In the genomic region with DNA sequence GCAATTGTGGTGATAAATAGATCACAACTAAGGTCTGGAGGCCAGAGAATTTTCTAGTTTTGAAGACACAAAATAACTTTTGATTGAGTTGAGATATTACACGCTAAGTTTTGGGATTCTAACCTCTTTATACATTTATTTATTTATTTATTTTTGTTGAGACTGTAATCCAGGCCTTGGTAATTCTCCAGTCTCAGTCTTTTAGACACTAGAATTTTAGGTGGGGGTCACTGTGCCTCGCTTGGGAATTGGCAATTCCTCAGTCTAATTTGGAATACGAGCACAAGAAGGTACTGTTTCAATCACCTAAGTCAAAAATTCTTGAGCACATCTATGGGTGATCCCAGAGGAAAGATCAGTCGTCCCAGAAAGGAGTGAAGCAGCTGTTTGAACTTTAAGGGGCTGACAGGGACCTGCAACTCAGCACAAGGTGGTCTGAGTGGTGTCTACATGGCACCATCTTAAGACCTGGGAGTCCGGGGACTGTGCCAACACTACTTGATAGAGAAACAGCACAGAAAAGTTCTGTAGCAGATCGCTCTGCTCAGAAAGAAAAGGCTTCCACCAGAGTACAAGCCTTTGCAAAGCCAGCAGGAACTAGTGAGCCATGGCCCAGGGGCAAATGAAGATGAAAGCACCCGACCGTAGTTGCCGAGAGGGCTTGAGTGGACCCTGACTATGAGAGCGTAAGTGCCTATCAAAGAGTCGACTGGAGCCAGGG, we compare ENCODE assay signal across 8 mouse cellular contexts. TPM values are rescaled to one million over a fixed set of nuclear protein-coding genes. Genes with fewer than 3 reads are reported as not detected.
DNase-seq lines count a peak whose midpoint lies in the region; ATAC-seq and TF ChIP-seq lines count a peak whose summit lies in the region.

No protein-coding gene starts in this region.

- DNase-seq in adrenal gland, adult 2 months: peak; percentile 19
- DNase-seq in adrenal gland, adult (ENCODE audit: inconsistent age in 2 of 2, low spot score in 1 of 2): no peak
- peak; percentile 10 for DNase-seq in CH12.LX (ENCODE audit: extremely low read depth)
- no peak for DNase-seq in midbrain, embryonic 14.5 days
- DNase-seq in left cerebral cortex, postnatal 25 days (ENCODE audit: low spot score in 2 of 2): no peak

- peaks cover 10 to 30% of the 10 kb centered on the region in 2 experiments for H3K36me3 ChIP-seq in CH12.LX (replicated peaks in 1 of 2; ENCODE audit: control insufficient read depth in 1 of 2, insufficient read depth in 1 of 2, low read length in 1 of 2)
- peaks cover 18% of the 10 kb centered on the region for H3K36me3 ChIP-seq in heart, embryonic 14.5 days (ENCODE audit: control insufficient read depth, insufficient read depth, low read length)
- peaks cover 18% of the 10 kb centered on the region for H3K36me3 ChIP-seq in limb, embryonic 12.5 days
- H3K36me3 ChIP-seq in midbrain, embryonic 14.5 days (ENCODE audit: control insufficient read depth, insufficient read depth, low read length): peaks cover 17% of the 10 kb centered on the region

- peak overlapping the region; percentile 85 to 97 (median 92) for H3K4me3 ChIP-seq in CH12.LX (replicated peaks in 1 of 3; ENCODE audit: low read depth in 2 of 3, low read length in 2 of 3, poor library complexity in 1 of 3)
- H3K4me3 ChIP-seq in heart, embryonic 14.5 days (ENCODE audit: control insufficient read depth in 1 of 2, insufficient read depth in 1 of 2, low read depth in 1 of 2, low read length in 2 of 2): peak overlapping the region; percentile 59 to 70
- H3K4me3 ChIP-seq in limb, embryonic 12.5 days (replicated peaks): peak overlapping the region; percentile 80
- H3K4me3 ChIP-seq in midbrain, embryonic 14.5 days (replicated peaks; ENCODE audit: low read depth, low read length): peak overlapping the region; percentile 74

- H3K27ac ChIP-seq in CH12.LX (ENCODE audit: insufficient read depth, low read depth): no peak overlapping the region
- H3K27ac ChIP-seq in heart, embryonic 14.5 days (replicated peaks in 1 of 2; ENCODE audit: control insufficient read depth in 1 of 2, insufficient read depth in 1 of 2, low read depth in 2 of 2, low read length in 2 of 2): peak overlapping the region; percentile 14 to 58; a peak in 1 of 4 replicates
- H3K27ac ChIP-seq in limb, embryonic 12.5 days: no peak overlapping the region
- H3K27ac ChIP-seq in midbrain, embryonic 14.5 days (replicated peaks; ENCODE audit: low read depth, low read length): no peak overlapping the region

- TF ChIP-seq POLR2A in CH12.LX (IDR thresholded peaks at IDR 0.05; ENCODE audit: low read depth, low read length): no peak

- intact Hi-C loops in left cerebral cortex, postnatal 25 days (cut with DNase I): no loop called here

- H3K9ac ChIP-seq in CH12.LX (ENCODE audit: insufficient read depth, low read depth): peak overlapping the region; percentile 90
- H3K9ac ChIP-seq in heart, embryonic 14.5 days (ENCODE audit: low read length): peak overlapping the region; percentile 77
- H3K9ac ChIP-seq in limb, embryonic 12.5 days (replicated peaks): peak overlapping the region; percentile 73
- peak overlapping the region; percentile 72 for H3K9ac ChIP-seq in midbrain, embryonic 14.5 days (replicated peaks; ENCODE audit: low read length)

- WGBS in heart, embryonic 14.5 days: 37% methylated on average over 11 of the region's 11 CpGs
- WGBS in limb, embryonic 12.5 days: 38% methylated on average over 11 of the region's 11 CpGs
- 37% methylated on average over 11 of the region's 11 CpGs for WGBS in midbrain, embryonic 14.5 days

- H3K4me1 ChIP-seq in CH12.LX (ENCODE audit: control insufficient read depth in 1 of 2, insufficient read depth in 2 of 2): peaks cover 6 to 26% of the 10 kb centered on the region in 2 experiments; a peak in 2 of 4 replicates
- peaks cover 4 to 15% of the 10 kb centered on the region in 2 experiments for H3K4me1 ChIP-seq in heart, embryonic 14.5 days (ENCODE audit: control insufficient read depth in 2 of 2, insufficient read depth in 2 of 2, low read length in 2 of 2)
- H3K4me1 ChIP-seq in limb, embryonic 12.5 days (replicated peaks): peaks cover 13% of the 10 kb centered on the region
- peaks cover 11% of the 10 kb centered on the region for H3K4me1 ChIP-seq in midbrain, embryonic 14.5 days (ENCODE audit: control insufficient read depth, insufficient read depth, low read length)

- TF ChIP-seq RAD21 in CH12.LX (IDR thresholded peaks at IDR 0.05; ENCODE audit: low read depth, low read length): no peak

- no peaks in the 10 kb centered on the region for H3K27me3 ChIP-seq in CH12.LX (replicated peaks)
- no peaks in the 10 kb centered on the region for H3K27me3 ChIP-seq in heart, embryonic 14.5 days (ENCODE audit: control insufficient read depth, insufficient read depth, low read length)
- H3K27me3 ChIP-seq in limb, embryonic 12.5 days: no peaks in the 10 kb centered on the region
- H3K27me3 ChIP-seq in midbrain, embryonic 14.5 days (ENCODE audit: control insufficient read depth, insufficient read depth, low read length): no peaks in the 10 kb centered on the region

- in situ Hi-C loops in CH12.LX (cut with MboI; ENCODE audit: low pct_ligation_motif_present, low pct_unique_long_range_greater_than_20kb, low sequenced_read_pairs): no loop called here

- dilution Hi-C loops in CH12.LX (cut with MboI; ENCODE audit: extremely low pct_ligation_motif_present, extremely low pct_unique_long_range_greater_than_20kb, low sequenced_read_pairs): no loop called here

- no peaks in the 10 kb centered on the region for H3K9me3 ChIP-seq in CH12.LX (replicated peaks; ENCODE audit: low read length)
- no peaks in the 10 kb centered on the region for H3K9me3 ChIP-seq in heart, embryonic 14.5 days (ENCODE audit: control insufficient read depth, low read length)
- H3K9me3 ChIP-seq in limb, embryonic 12.5 days: no peaks in the 10 kb centered on the region
- H3K9me3 ChIP-seq in midbrain, embryonic 14.5 days (ENCODE audit: control insufficient read depth, low read length): no peaks in the 10 kb centered on the region

- ATAC-seq in common myeloid progenitor, adult 5-6 weeks (replicated peaks; ENCODE audit: low read depth, poor library complexity, severe bottlenecking): peak; percentile 33
- ATAC-seq in heart, embryonic 14.5 days (ENCODE audit: insufficient number of reproducible peaks, insufficient read depth, low FRiP score, low read depth): no peak
- ATAC-seq in limb, embryonic 12.5 days (ENCODE audit: insufficient number of reproducible peaks, insufficient read depth, low FRiP score, low TSS enrichment, low read depth): 0 out of 2 replicates have a peak, but pooled peaks have one; percentile 58
- ATAC-seq in midbrain, embryonic 14.5 days (ENCODE audit: low FRiP score, low TSS enrichment): peak; percentile 53

- H3K79me2 ChIP-seq in CH12.LX (replicated peaks; ENCODE audit: control insufficient read depth, extremely low read depth, insufficient read depth, poor library complexity, severe bottlenecking): peaks cover 25% of the 10 kb centered on the region

- TF ChIP-seq EP300 in CH12.LX (IDR thresholded peaks at IDR 0.05; ENCODE audit: low read length): no peak

- H3K4me2 ChIP-seq in CH12.LX (ENCODE audit: insufficient read depth, low read depth, poor library complexity, severe bottlenecking): peak overlapping the region; percentile 96
- H3K4me2 ChIP-seq in heart, embryonic 14.5 days (ENCODE audit: low read length): peak overlapping the region; percentile 75
- H3K4me2 ChIP-seq in limb, embryonic 12.5 days: peak overlapping the region; percentile 87
- peak overlapping the region; percentile 71 for H3K4me2 ChIP-seq in midbrain, embryonic 14.5 days (ENCODE audit: low read length)

- TF ChIP-seq CTCF in CH12.LX (conservative IDR thresholded peaks at IDR 0.05 in 1 of 2, IDR thresholded peaks at IDR 0.05 in 1 of 2; ENCODE audit: low read depth in 2 of 2, low read length in 2 of 2): no peak

TF ChIP-seq in CH12.LX, 34 proteins besides CTCF, POLR2A, EP300 and RAD21 (continues in another document):
- TF ChIP-seq PAX5 (IDR thresholded peaks at IDR 0.05; ENCODE audit: low read length) (no peak), TBP (conservative IDR thresholded peaks at IDR 0.05; ENCODE audit: low read depth, low read length) (no peak), SIN3A (IDR thresholded peaks at IDR 0.05; ENCODE audit: low read length) (no peak), MYC (IDR thresholded peaks at IDR 0.05; ENCODE audit: low read depth, low read length) (no peak), HCFC1 (IDR thresholded peaks at IDR 0.05; ENCODE audit: low read depth, low read length) (no peak), ETS1 (conservative IDR thresholded peaks at IDR 0.05; ENCODE audit: low read depth, low read length) (no peak), USF2 (conservative IDR thresholded peaks at IDR 0.05; ENCODE audit: low read depth, low read length) (no peak), MEF2A (IDR thresholded peaks at IDR 0.05; ENCODE audit: borderline replicate concordance, low read depth, low read length) (no peak), GABPA (IDR thresholded peaks at IDR 0.05; ENCODE audit: insufficient replicate concordance, low read depth, low read length) (no peak), CHD2 (IDR thresholded peaks at IDR 0.05; ENCODE audit: low read length) (no peak), ZC3H11A (IDR thresholded peaks at IDR 0.05; ENCODE audit: low read depth, low read length) (no peak)

RNA-seq across cellular contexts. Expression of gene Nol10, which starts 0.8 kb away (rescaled TPM):
- 10 to 100 TPM; 16.9 to 17.7 TPM for total RNA-seq in adrenal gland, adult 2 months (2021)
- polyA plus RNA-seq in adrenal gland, adult 2 months (2012; rRNA removed): 3.2 and 4.2 TPM in 2 replicates
- total RNA-seq in CH12.LX (2012; rRNA removed) (10.9 and 14.4 TPM in 2 replicates), CH12.LX (2014; rRNA removed) (12.3 and 14.5 TPM in 2 replicates)
- 64.9 and 65.8 TPM in 2 replicates for polyA plus RNA-seq in CH12.LX (2012; ENCODE audit: insufficient read length, low read depth)
- total RNA-seq in common myeloid progenitor, adult 5-6 weeks (2017): 20.1 and 23.1 TPM in 2 replicates
- 10.1 and 11.3 TPM in 2 replicates for polyA plus RNA-seq in heart, embryonic 14.5 days (2014; fragmentation: Nextera tagmentation; extraction: Ambion mirVana)
- 30.8 and 33.5 TPM in 2 replicates for polyA plus RNA-seq in limb, embryonic 12.5 days (2016; fragmentation: Nextera tagmentation; extraction: Ambion mirVana)
- polyA plus RNA-seq in midbrain, embryonic 14.5 days (2014; fragmentation: Nextera tagmentation; extraction: Ambion mirVana): 16.6 and 21.7 TPM in 2 replicates
- 10 to 100 TPM; 20.3 to 21.4 TPM for total RNA-seq in left cerebral cortex, postnatal 25 days (2021)

RNA-seq across cellular contexts. Expression of gene Atp6v1c2, which starts 18.3 kb away (rescaled TPM):
- 1 to 10 TPM; 1.9 to 2.7 TPM for total RNA-seq in adrenal gland, adult 2 months (2021)
- 0.32 and 0.58 TPM in 2 replicates for polyA plus RNA-seq in adrenal gland, adult 2 months (2012; rRNA removed)
- total RNA-seq in CH12.LX (2012; rRNA removed) (0.34 and 0.42 TPM in 2 replicates), CH12.LX (2014; rRNA removed) (not detected in 2 replicates)
- polyA plus RNA-seq in CH12.LX (2012; ENCODE audit: insufficient read length, low read depth): 0.19 TPM in 2 replicates
- total RNA-seq in common myeloid progenitor, adult 5-6 weeks (2017): not detected in 2 replicates
- 0.26 TPM in 1 of 2 replicates, not detected in the other for polyA plus RNA-seq in heart, embryonic 14.5 days (2014; fragmentation: Nextera tagmentation; extraction: Ambion mirVana)
- 0.16 and 0.17 TPM in 2 replicates for polyA plus RNA-seq in limb, embryonic 12.5 days (2016; fragmentation: Nextera tagmentation; extraction: Ambion mirVana)
- 0.33 and 0.46 TPM in 2 replicates for polyA plus RNA-seq in midbrain, embryonic 14.5 days (2014; fragmentation: Nextera tagmentation; extraction: Ambion mirVana)
- 1 to 10 TPM; 4.4 to 4.6 TPM for total RNA-seq in left cerebral cortex, postnatal 25 days (2021)

Comparison
In these comparisons a context has a peak if more than half of its experiments do, and no peak if none do; other contexts are left out.
1. DNase-seq: peak in adrenal gland, adult 2 months (single experiment) and CH12.LX (single experiment); none in adrenal gland, adult (0 of 2), midbrain, embryonic 14.5 days (single experiment) and left cerebral cortex, postnatal 25 days (0 of 2).
2. H3K27ac ChIP-seq: peak in heart, embryonic 14.5 days (2 of 2); none in CH12.LX (single experiment), limb, embryonic 12.5 days (single experiment) and midbrain, embryonic 14.5 days (single experiment).
3. Peak in every context shown above with its lines, with median percentiles within 50 percentile points of each other: H3K4me2 ChIP-seq, H3K4me3 ChIP-seq and H3K9ac ChIP-seq.